Mouse (Mus musculus) cortical plate, adult 2 months (tissue): Measurements from ENCODE around the gene Epc2.

Source experiments
- CTCF ChIP-seq: fragments of 200-500 bp; IDR thresholded peaks from 2 replicates; pipeline ENCODE4 v1.5.1; 2011; ENCODE audit warnings: mild to moderate bottlenecking, control low read depth, low read length; ENCODE audit not compliant: insufficient read depth; ENCODE audit errors: extremely low read depth
- POLR2A ChIP-seq: fragments of 200-500 bp; IDR thresholded peaks from 2 replicates; pipeline ENCODE4 v1.6.1; 2011; ENCODE audit warnings: mild to moderate bottlenecking, low read length, control low read depth; ENCODE audit not compliant: insufficient read depth; ENCODE audit errors: extremely low read depth

DNA sequence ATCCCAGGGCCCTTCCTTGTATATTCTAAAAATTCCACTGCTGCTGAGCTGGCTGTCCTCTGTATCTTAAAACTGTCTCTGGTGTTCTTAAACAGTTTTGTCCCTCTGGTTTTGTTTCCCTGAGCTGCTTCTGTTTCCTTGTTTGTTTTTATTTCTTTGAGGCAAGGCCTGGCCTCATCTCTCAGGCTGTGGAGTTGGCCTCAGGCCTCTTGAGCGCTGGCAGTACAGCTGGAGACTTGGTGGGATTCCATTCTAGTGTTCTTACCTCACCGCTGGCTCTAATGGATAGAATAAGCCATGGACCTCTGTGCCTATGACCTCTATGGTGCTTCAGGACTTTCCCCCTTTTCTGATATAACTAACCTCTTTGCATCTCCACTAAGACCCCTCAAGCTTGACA lies 64.7 kb downstream of the Epc2 start:
- TF ChIP-seq CTCF: no peak
- no peak for TF ChIP-seq POLR2A
